Mouse (Mus musculus) lung, postnatal 0 days (tissue): ENCODE data around the gene Smc1a. TPM values are rescaled to one million over a fixed set of nuclear protein-coding genes. Genes with fewer than 3 reads are reported as not detected.
A peak's percentile ranks its signal among the peaks of the same experiment; 100 is the strongest.

Experiments used
- ATAC-seq: fragments of 200-750 bp; cut with Nextera tagmentation; 2 replicates; pipeline ENCODE4 v1.8.0; 2017; ENCODE audit warnings: moderate library complexity
- DNase-seq: peaks from one replicate; pipeline ENCODE4 v3.0.0-alpha.2; 2016; ENCODE audit warnings: low spot score
- H3K27ac ChIP-seq: fragments of 300-500 bp; sonication (generic); 2 replicates; pipeline ENCODE4 v1.5.1; 2014; ENCODE audit warnings: antibody characterized with exemption, mild to moderate bottlenecking, low read length, mixed read lengths
- H3K27me3 ChIP-seq: fragments of 300-500 bp; sonication (generic); replicated peaks from 2 replicates; pipeline ENCODE4 v1.6.1; 2014; ENCODE audit warnings: low read length, mixed read lengths; ENCODE audit not compliant: insufficient read depth
- H3K36me3 ChIP-seq: fragments of 300-500 bp; sonication (generic); 2 replicates; pipeline ENCODE4 v1.6.1; 2014; ENCODE audit warnings: low read length, mixed read lengths; ENCODE audit not compliant: insufficient read depth
- H3K4me1 ChIP-seq: fragments of 300-500 bp; sonication (generic); 2 replicates; pipeline ENCODE4 v1.6.1; 2014; ENCODE audit warnings: antibody characterized with exemption, low read depth, low read length, mixed read lengths; ENCODE audit not compliant: insufficient read depth
- H3K4me2 ChIP-seq: fragments of 300-500 bp; sonication (generic); replicated peaks from 2 replicates; pipeline ENCODE4 v1.6.1; 2014; ENCODE audit warnings: low read depth, mild to moderate bottlenecking, low read length, moderate library complexity, mixed read lengths
- H3K4me3 ChIP-seq: fragments of 300-500 bp; sonication (generic); 2 replicates; pipeline ENCODE4 v1.5.1; 2014; ENCODE audit warnings: low read depth, low read length
- H3K9ac ChIP-seq: fragments of 300-500 bp; sonication (generic); replicated peaks from 2 replicates; pipeline ENCODE4 v1.6.1; 2014; ENCODE audit warnings: low read depth, mild to moderate bottlenecking
- H3K9me3 ChIP-seq: fragments of 300-500 bp; sonication (generic); 2 replicates; pipeline ENCODE4 v1.6.1; 2016; ENCODE audit warnings: low read length, mixed read lengths
- CTCF ChIP-seq: IDR thresholded peaks from 2 replicates; pipeline ENCODE4 v1.5.1; 2016; ENCODE audit warnings: antibody characterized with exemption, mild to moderate bottlenecking
- EP300 ChIP-seq: IDR thresholded peaks from 2 replicates; pipeline ENCODE4 v1.6.1; 2016; ENCODE audit warnings: antibody characterized with exemption, mild to moderate bottlenecking, control low read depth
- WGBS: fragments of 180-500 bp; shearing (Covaris S2); extraction: QIAGEN DNeasy Blood & Tissue Kit; methylation state at CpG from one replicate; pipeline ENCODE4 v1.1.7; 2014; 5-methylcytosine and 5-hydroxymethylcytosine counted together
- polyA plus RNA-seq: library from polyadenylated mRNA; unstranded; fragments of >200 nt; fragmentation: Nextera tagmentation; extraction: Ambion mirVana; gene quantifications from 2 replicates; pipeline ENCODE4 v1.2.1, GENCODE M21; 2015

Gene Smc1a
- polyA plus RNA-seq: 44.5 and 49.3 TPM in 2 replicates

- WGBS: 15% methylated on average over 64 of the region's 64 CpGs
- TF ChIP-seq EP300: peak; percentile 5; the same call in 1 of the 2 replicates
- TF ChIP-seq CTCF: no peak
- ATAC-seq: peak; percentile 98
- Histone ChIP-seq H3K4me2 (peak within 1 kb of the TSS; percentile 52), H3K4me1 (no peaks in the 10 kb centered on the region), H3K27ac (peak within 1 kb of the TSS; percentile 92), H3K9me3 (no peaks in the 10 kb centered on the region), H3K9ac (peak within 1 kb of the TSS; percentile 66), H3K27me3 (no peaks in the 10 kb centered on the region), H3K4me3 (peak within 1 kb of the TSS; percentile 53), H3K36me3 (no peaks in the 10 kb centered on the region)
- DNase-seq: peak; percentile 97
These were observed at the start of gene Smc1a, which contains the start of gene Ribc1 for GRCm38 (mm10) chrX:152016151-152017145. Gene Smc1a (plus strand): TSS chrX:152016428. Gene Ribc1 (minus strand): TSS chrX:152016295.

- no peaks in the 10 kb centered on the region for H3K27me3 ChIP-seq
- 59% methylated on average over 4 of the region's 4 CpGs for WGBS
- H3K4me3 ChIP-seq: no peak overlapping the region
- ATAC-seq (no peak), DNase-seq (no peak)
- H3K36me3 ChIP-seq: no peaks in the 10 kb centered on the region
- H3K9ac ChIP-seq: no peak overlapping the region
- H3K27ac ChIP-seq: no peak overlapping the region
- no peak overlapping the region for H3K4me2 ChIP-seq
- H3K4me1 ChIP-seq: no peaks in the 10 kb centered on the region
- no peaks in the 10 kb centered on the region for H3K9me3 ChIP-seq
- TF ChIP-seq EP300 (no peak), CTCF (no peak)
These were observed 17.1 kb upstream of the Smc1a start for GRCm38 (mm10) chrX:151999006-151999710.

GRCm38 (mm10) chrX:152001182-152001684 lies 15.0 kb upstream of the Smc1a start:
- H3K27me3 ChIP-seq: no peaks in the 10 kb centered on the region; the same call in 1 of the 2 replicates
- H3K36me3 ChIP-seq: no peaks in the 10 kb centered on the region
- peak overlapping the region; percentile 64 for H3K4me2 ChIP-seq
- ATAC-seq: no peak
- no peaks in the 10 kb centered on the region for H3K9me3 ChIP-seq
- no peaks in the 10 kb centered on the region for H3K4me1 ChIP-seq
- TF ChIP-seq CTCF: no peak
- TF ChIP-seq EP300: no peak
- peak overlapping the region; percentile 74; the same call in 1 of the 2 replicates for H3K27ac ChIP-seq
- peak overlapping the region; percentile 46 for H3K4me3 ChIP-seq
- WGBS: 25% methylated on average over 9 of the region's 9 CpGs
- DNase-seq: peak; percentile 13
- no peak overlapping the region for H3K9ac ChIP-seq

GRCm38 (mm10) chrX:152001737-152002710 lies 14.2 kb upstream of the Smc1a start, which contains the start of gene Hsd17b10:
Gene Hsd17b10 (plus strand): TSS chrX:152001845.
- H3K27ac ChIP-seq: peak within 1 kb of the TSS; percentile 74
- 0 out of 2 replicates have a peak within 1 kb of the TSS, but pooled peaks have one; percentile 9 for H3K9ac ChIP-seq
- WGBS: 18% methylated on average over 38 of the region's 41 CpGs
- peak; percentile 94 for DNase-seq
- H3K9me3 ChIP-seq: no peaks in the 10 kb centered on the region
- no peaks in the 10 kb centered on the region for H3K36me3 ChIP-seq
- TF ChIP-seq EP300: no peak
- TF ChIP-seq CTCF: peak; percentile 38; the same call in 1 of the 2 replicates
- H3K4me1 ChIP-seq: no peaks in the 10 kb centered on the region
- ATAC-seq: peak; percentile 99
- peak within 1 kb of the TSS; percentile 64 for H3K4me2 ChIP-seq
- H3K27me3 ChIP-seq: no peaks in the 10 kb centered on the region; the same call in 1 of the 2 replicates
- peak within 1 kb of the TSS; percentile 46 for H3K4me3 ChIP-seq

- Histone ChIP-seq H3K4me1 (no peaks in the 10 kb centered on the region), H3K27me3 (no peaks in the 10 kb centered on the region; the same call in 1 of the 2 replicates), H3K36me3 (no peaks in the 10 kb centered on the region), H3K9me3 (no peaks in the 10 kb centered on the region), H3K4me2 (no peak overlapping the region), H3K27ac (no peak overlapping the region), H3K4me3 (no peak overlapping the region), H3K9ac (no peak overlapping the region)
- WGBS: 47% methylated on average over 2 of the region's 2 CpGs
- peak; percentile 19 for DNase-seq
- TF ChIP-seq CTCF (no peak), EP300 (no peak)
- ATAC-seq: no peak
These were observed 13.4 kb upstream of the Smc1a start for GRCm38 (mm10) chrX:152002865-152003264.
